Mouse (Mus musculus) CH12.LX (cell line): ENCODE data around the gene Atxn7l3.

Experiments used
- CTCF ChIP-seq, 2 experiments: IDR thresholded peaks in 1 of 2; conservative IDR thresholded peaks in 1 of 2; 2 replicates each; pipeline ENCODE4 v1.5.1; 2011 to 2012; ENCODE audit warnings: low read depth in 2 of 2, low read length in 2 of 2, improper control_type of control experiment in 1 of 2, inconsistent platforms in 1 of 2, mild to moderate bottlenecking in 1 of 2, moderate library complexity in 1 of 2
- RAD21 ChIP-seq: IDR thresholded peaks from 2 replicates; pipeline ENCODE4 v1.6.1; 2011; ENCODE audit warnings: low read depth, mild to moderate bottlenecking, low read length, improper control_type of control experiment, moderate library complexity

GRCm38 (mm10) chr11:102317298-102317900 lies 21.0 kb upstream of the Atxn7l3 start:
- TF ChIP-seq RAD21 (no peak), CTCF (conservative IDR thresholded peaks at IDR 0.05 in 1 of 2, IDR thresholded peaks at IDR 0.05 in 1 of 2; ENCODE audit: low read depth in 2 of 2, low read length in 2 of 2) (peak in 1 of 2 experiments; percentile 41; a peak in 2 of 4 replicates)
